Mouse (Mus musculus) heart, postnatal 0 days (tissue): Measurements from ENCODE around the gene Syn3. TPM values are rescaled to one million over a fixed set of nuclear protein-coding genes. Genes with fewer than 3 reads are reported as not detected.

Source experiments
- ATAC-seq: fragments of 200-750 bp; cut with Nextera tagmentation; 2 replicates; pipeline ENCODE4 v1.8.0; 2017; ENCODE audit warnings: low read depth, moderate number of reproducible peaks, moderate library complexity; ENCODE audit not compliant: insufficient read depth
- DNase-seq: peaks from one replicate; pipeline ENCODE4 v3.0.0-alpha.2; 2016; ENCODE audit warnings: low spot score
- H3K27ac ChIP-seq: fragments of 300-500 bp; sonication (generic); 2 replicates; pipeline ENCODE4 v1.5.1; 2014; ENCODE audit warnings: low read depth, mild to moderate bottlenecking
- H3K27me3 ChIP-seq: fragments of 300-500 bp; sonication (generic); 2 replicates; pipeline ENCODE4 v1.6.1; 2014; ENCODE audit warnings: low read length, mixed read lengths; ENCODE audit not compliant: control insufficient read depth, insufficient read depth
- H3K36me3 ChIP-seq: fragments of 300-500 bp; sonication (generic); replicated peaks from 2 replicates; pipeline ENCODE4 v1.6.1; 2014; ENCODE audit warnings: low read length, mixed read lengths; ENCODE audit not compliant: control insufficient read depth, insufficient read depth
- H3K4me1 ChIP-seq: fragments of 300-500 bp; sonication (generic); 2 replicates; pipeline ENCODE4 v1.6.1; 2014; ENCODE audit warnings: antibody characterized with exemption; ENCODE audit not compliant: control insufficient read depth, insufficient read depth
- H3K4me2 ChIP-seq: fragments of 300-500 bp; sonication (generic); 2 replicates; pipeline ENCODE4 v1.6.1; 2014; ENCODE audit warnings: low read depth, mild to moderate bottlenecking, low read length, moderate library complexity
- H3K4me3 ChIP-seq: fragments of 300-500 bp; sonication (generic); 2 replicates; pipeline ENCODE4 v1.5.1; 2014; ENCODE audit warnings: low read depth, low read length
- H3K9ac ChIP-seq: fragments of 300-500 bp; sonication (generic); replicated peaks from 2 replicates; pipeline ENCODE4 v1.6.1; 2014; ENCODE audit warnings: low read depth, low read length, mixed read lengths
- H3K9me3 ChIP-seq: fragments of 300-500 bp; sonication (generic); replicated peaks from 2 replicates; pipeline ENCODE4 v1.6.1; 2016; ENCODE audit warnings: low read length; ENCODE audit not compliant: control insufficient read depth
- CTCF ChIP-seq: IDR thresholded peaks from 2 replicates; pipeline ENCODE4 v1.5.1; 2016; ENCODE audit warnings: antibody characterized with exemption, control low read depth, low read depth
- EP300 ChIP-seq: IDR thresholded peaks from 2 replicates; pipeline ENCODE4 v1.6.1; 2016; ENCODE audit warnings: antibody characterized with exemption, low read depth
- WGBS: fragments of 180-500 bp; shearing (Covaris S2); extraction: QIAGEN DNeasy Blood & Tissue Kit; methylation state at CpG from one replicate; pipeline ENCODE4 v1.1.7; 2014; 5-methylcytosine and 5-hydroxymethylcytosine counted together
- polyA plus RNA-seq: library from polyadenylated mRNA; unstranded; fragments of >200 nt; fragmentation: Nextera tagmentation; extraction: Ambion mirVana; gene quantifications from 2 replicates; pipeline ENCODE4 v1.2.1, GENCODE M21; 2015
- total RNA-seq: library from RNA; depleted of rRNA; stranded (reverse); fragments of >200 nt; gene quantifications from 2 replicates; pipeline ENCODE4 v1.2.3, GENCODE M21; 2014; ENCODE audit warnings: low replicate concordance

The Syn3 gene
- total and polyA plus RNA-seq, 2 experiments from 2014 or later = 0.48 TPM; not detected in 1

DNA sequence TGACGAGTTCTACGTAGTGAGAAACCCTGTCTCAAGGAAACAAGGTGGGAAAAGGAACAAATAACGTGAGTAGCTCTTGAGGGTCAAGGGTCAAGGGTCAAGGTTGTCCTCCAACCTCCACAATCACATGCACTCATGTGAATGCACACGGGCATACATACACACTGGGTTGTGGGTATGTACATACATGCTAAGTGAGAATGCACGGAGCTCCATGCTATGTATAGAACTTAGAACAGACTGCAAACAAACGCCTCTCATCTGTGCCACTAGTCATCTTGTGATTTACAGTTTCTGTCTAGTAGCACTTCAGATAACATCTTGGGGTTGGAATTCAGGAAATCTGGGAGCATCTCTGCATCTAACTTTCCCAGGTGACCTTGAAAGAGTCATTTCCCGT lies 253.3 kb downstream of the Syn3 start:
- Histone ChIP-seq H3K9me3 (no peaks in the 10 kb centered on the region), H3K4me2 (no peak overlapping the region), H3K27ac (no peak overlapping the region), H3K4me1 (no peaks in the 10 kb centered on the region), H3K27me3 (no peaks in the 10 kb centered on the region), H3K36me3 (no peaks in the 10 kb centered on the region), H3K9ac (no peak overlapping the region), H3K4me3 (no peak overlapping the region)
- no peak for ATAC-seq
- 79% methylated on average over 7 of the region's 7 CpGs for WGBS
- no peak for TF ChIP-seq CTCF
- DNase-seq = no peak

DNA sequence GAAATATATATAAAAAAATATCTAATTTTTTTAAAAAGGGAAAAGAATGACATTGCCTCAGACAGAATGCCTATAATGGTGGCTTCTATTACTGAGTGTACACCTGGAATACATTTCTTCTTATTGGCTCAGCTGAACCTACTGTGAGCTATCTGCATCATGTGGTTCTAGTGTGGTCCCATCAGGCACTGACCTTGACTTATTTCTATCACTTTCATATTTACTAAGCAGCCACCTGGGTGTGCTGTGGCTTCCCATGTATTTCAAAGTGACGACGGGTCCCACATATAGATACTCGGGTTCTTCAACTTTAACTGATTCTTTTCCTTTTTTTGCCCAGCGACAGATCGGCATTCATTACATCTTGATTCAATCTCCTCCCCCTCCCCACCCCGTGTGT lies 255.2 kb downstream of the Syn3 start:
- no peak overlapping the region for H3K27ac ChIP-seq
- H3K4me2 ChIP-seq = no peak overlapping the region
- no peaks in the 10 kb centered on the region for H3K36me3 ChIP-seq
- ATAC-seq (no peak), DNase-seq (no peak)
- TF ChIP-seq EP300 (no peak), CTCF (no peak)
- H3K9ac ChIP-seq = no peak overlapping the region
- no peak overlapping the region for H3K4me3 ChIP-seq
- 90% methylated on average over 6 of the region's 6 CpGs for WGBS
- H3K4me1 ChIP-seq = no peaks in the 10 kb centered on the region
- no peaks in the 10 kb centered on the region for H3K9me3 ChIP-seq
- H3K27me3 ChIP-seq = no peaks in the 10 kb centered on the region

DNA sequence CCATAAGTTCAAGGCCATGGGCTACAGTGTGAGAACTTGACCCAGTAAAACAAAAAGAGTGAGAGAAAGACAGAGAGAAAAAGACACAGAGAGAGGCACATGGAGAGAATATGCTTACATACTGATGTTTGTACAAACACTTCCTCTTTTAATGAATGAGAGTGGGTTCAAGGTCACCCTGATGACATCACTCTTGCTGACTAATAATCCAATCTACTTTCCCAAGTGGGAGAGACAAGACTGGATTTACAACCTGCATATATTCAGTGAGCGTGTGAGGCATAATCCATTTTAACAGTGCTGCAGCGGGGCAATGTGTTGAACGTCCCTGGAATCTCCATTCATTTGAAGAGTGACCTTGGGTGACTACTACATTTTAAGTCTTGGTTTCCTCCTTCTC lies 256.0 kb downstream of the Syn3 start:
- no peaks in the 10 kb centered on the region for H3K36me3 ChIP-seq
- DNase-seq (no peak), ATAC-seq (no peak)
- no peak overlapping the region for H3K4me3 ChIP-seq
- no peaks in the 10 kb centered on the region for H3K9me3 ChIP-seq
- 79% methylated on average over 3 of the region's 3 CpGs for WGBS
- no peak overlapping the region for H3K9ac ChIP-seq
- no peak overlapping the region for H3K4me2 ChIP-seq
- no peaks in the 10 kb centered on the region for H3K4me1 ChIP-seq
- no peak for TF ChIP-seq CTCF
- no peak for TF ChIP-seq EP300
- no peak overlapping the region for H3K27ac ChIP-seq
- H3K27me3 ChIP-seq = no peaks in the 10 kb centered on the region

DNA sequence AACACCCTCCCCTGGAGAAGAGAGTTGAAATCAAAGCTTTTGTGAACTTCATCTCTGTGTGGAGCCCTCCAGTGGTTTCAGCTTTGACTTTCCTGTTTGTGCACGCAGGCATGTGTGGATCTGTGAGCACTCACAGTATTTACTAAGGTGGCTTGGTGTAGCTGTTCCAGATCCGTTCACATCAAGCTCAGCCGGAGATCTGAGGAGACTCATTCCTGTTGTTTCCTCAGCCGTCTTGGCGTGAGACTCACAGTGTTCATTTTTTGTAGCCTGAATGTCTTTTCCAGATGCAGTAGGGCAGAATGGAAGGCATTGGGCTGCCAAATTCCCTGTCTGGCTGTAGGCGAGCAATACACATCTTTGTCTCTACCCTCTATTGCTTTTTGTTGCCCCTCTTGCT lies 268.7 kb downstream of the Syn3 start:
- H3K9ac ChIP-seq = no peak overlapping the region
- H3K4me1 ChIP-seq = no peaks in the 10 kb centered on the region
- H3K4me3 ChIP-seq = no peak overlapping the region
- no peak for TF ChIP-seq CTCF
- H3K9me3 ChIP-seq = no peaks in the 10 kb centered on the region
- no peak overlapping the region for H3K27ac ChIP-seq
- 77% methylated on average over 6 of the region's 6 CpGs for WGBS
- DNase-seq (no peak), ATAC-seq (no peak)
- H3K36me3 ChIP-seq = no peaks in the 10 kb centered on the region
- H3K4me2 ChIP-seq = no peak overlapping the region
- H3K27me3 ChIP-seq = no peaks in the 10 kb centered on the region

DNA sequence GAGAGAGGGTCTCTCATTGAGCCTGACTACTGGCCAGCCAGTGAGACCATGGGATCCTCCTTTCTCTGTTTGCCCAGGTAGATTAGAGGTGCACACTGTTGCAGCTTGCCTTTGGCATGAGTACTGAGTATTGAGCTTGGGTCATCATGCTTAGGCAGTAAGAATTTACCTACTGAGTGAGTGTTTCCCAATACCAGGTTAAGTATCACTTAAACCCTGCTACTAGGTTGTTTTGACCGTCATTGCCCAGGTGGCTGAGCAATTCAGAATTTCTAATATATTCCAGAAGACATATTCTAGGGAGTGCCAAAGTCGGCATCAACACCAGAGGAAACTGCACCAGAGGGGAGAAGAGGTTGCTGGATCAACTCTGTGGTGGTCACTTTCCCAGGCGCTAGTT lies 273.2 kb downstream of the Syn3 start:
- Histone ChIP-seq H3K4me1 (no peaks in the 10 kb centered on the region), H3K27me3 (no peaks in the 10 kb centered on the region), H3K4me3 (no peak overlapping the region), H3K4me2 (no peak overlapping the region), H3K36me3 (no peaks in the 10 kb centered on the region), H3K9me3 (no peaks in the 10 kb centered on the region), H3K27ac (no peak overlapping the region), H3K9ac (no peak overlapping the region)
- ATAC-seq (no peak), DNase-seq (no peak)
- no peak for TF ChIP-seq EP300
- TF ChIP-seq CTCF = no peak
- WGBS = 79% methylated on average over 3 of the region's 3 CpGs

DNA sequence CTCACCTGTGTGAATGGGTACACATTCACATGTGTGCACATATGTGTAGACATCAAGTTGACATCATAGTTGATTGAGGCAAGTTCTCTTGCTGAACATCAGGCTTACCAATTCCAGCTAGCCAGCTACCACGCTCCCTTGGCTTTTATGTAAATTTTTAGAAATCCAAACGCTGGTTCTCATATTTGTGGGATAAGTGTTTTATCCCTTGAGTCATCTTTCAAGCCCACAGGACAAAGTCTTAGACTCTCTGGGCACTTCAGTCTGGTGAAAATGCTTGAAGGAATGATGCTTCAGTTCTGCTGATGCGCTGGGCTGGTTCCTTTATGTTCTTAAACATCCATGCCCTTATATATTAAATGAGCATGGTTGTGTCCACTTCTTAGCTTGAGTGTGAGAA lies 279.7 kb downstream of the Syn3 start:
- TF ChIP-seq EP300 = no peak
- TF ChIP-seq CTCF = no peak
- ATAC-seq = no peak
- no peak overlapping the region for H3K4me3 ChIP-seq
- H3K36me3 ChIP-seq = no peaks in the 10 kb centered on the region
- H3K4me2 ChIP-seq = no peak overlapping the region
- H3K27me3 ChIP-seq = no peaks in the 10 kb centered on the region
- H3K4me1 ChIP-seq = no peaks in the 10 kb centered on the region
- H3K27ac ChIP-seq = no peak overlapping the region
- 82% methylated on average over 3 of the region's 3 CpGs for WGBS
- no peak for DNase-seq
- no peak overlapping the region for H3K9ac ChIP-seq
- no peaks in the 10 kb centered on the region for H3K9me3 ChIP-seq
